Mouse (Mus musculus) heart, postnatal 14 days (tissue): ENCODE data around the gene Lingo4. TPM values are rescaled to one million over a fixed set of nuclear protein-coding genes. Genes with fewer than 3 reads are reported as not detected.

ENCODE experiments used
- DNase-seq, 2 experiments: peaks; one replicate each; pipeline ENCODE4 v3.0.0; 2021 to 2022
- intact Hi-C: fragments of 180-260 bp; cut with DNase I; formaldehyde crosslinking; loops from one replicate; pipeline ENCODE4 v1.15.1; 2025
- total RNA-seq, 2 experiments: library from RNA; stranded (reverse); gene quantifications; 2 replicates each; pipeline ENCODE4 v1.2.3; 2021

Lingo4 gene
- total RNA-seq, 2 experiments from 2014 or later, result 0.14 to 0.37 TPM

GRCm38 (mm10) chr3:94383476-94383875 is 14.8 kb upstream of the Lingo4 start:
- no peak for DNase-seq
- intact Hi-C loops, result no loop called here

- no peak for DNase-seq
- intact Hi-C loops, result no loop called here
Measured at GRCm38 (mm10) chr3:94386671-94387070, 11.6 kb upstream of the Lingo4 start.

- DNase-seq, result no peak
- intact Hi-C loops, result no loop called here
Measured at GRCm38 (mm10) chr3:94387391-94387790, 10.9 kb upstream of the Lingo4 start.

DNA sequence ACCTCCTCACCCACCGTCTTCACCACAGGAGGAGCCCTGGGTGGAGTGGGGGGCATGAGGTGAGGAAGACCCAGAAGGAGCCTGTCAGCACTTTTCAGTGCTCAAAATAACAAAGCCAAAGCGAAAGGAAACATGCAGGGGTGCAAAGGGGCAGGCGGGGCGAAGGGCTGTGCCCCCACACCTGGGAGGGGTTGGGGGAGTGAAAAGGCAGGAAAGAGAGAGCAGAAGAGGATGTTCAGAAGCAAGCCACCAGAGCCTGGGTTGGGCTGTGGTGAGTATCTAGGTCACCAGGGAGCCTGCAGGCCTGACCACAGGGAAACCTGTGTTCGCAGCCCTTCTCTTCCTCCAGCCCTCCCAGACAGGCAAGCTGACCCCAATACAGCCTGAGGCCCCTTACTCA is 10.3 kb upstream of the Lingo4 start:
- no peak for DNase-seq
- intact Hi-C loops, result no loop called here

DNA sequence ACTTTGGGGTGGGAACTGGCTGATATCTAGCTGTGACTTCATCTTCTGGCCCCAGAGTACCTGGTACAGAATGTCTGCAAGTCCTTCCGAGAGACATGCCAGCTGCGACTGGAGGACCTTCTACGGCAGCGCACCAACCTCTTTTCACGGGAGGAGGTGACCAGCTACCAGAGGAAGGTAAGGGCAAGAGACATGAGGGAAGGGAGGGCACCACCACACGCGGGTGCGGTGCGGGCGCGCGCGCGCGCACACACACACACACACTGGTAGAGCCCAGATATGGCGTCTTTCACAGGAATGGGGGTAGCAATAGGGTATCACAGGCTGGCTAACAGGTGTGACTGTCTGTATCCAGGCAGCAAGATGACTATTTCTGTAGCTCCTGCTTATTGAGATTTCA is 8.9 kb upstream of the Lingo4 start:
- intact Hi-C loops, result no loop called here
- DNase-seq, result no peak

GRCm38 (mm10) chr3:94391001-94391400 is 7.3 kb upstream of the Lingo4 start:
- no peak for DNase-seq
- intact Hi-C loops, result no loop called here

DNA sequence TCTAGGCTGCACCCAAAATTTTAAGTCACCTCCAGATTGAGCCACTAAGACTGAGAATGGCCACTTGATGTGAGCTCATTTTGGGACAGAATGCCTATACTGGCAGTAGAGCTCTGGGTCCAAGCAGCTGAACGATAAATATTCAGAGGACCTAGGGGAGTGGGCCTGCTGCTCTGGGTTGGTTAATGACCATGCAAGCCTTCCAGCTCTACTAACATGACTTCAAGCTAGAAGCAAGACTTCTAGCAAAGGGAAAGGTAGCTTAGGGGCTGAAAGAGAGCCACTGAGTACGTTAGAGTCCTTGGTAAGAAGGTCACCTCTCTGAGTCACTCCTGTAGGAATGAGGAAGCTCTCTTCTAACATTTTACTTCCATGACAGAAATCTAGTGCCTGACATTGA is 6.2 kb upstream of the Lingo4 start:
- no peak for DNase-seq
- intact Hi-C loops, result no loop called here

GRCm38 (mm10) chr3:94393049-94393448 is 5.3 kb upstream of the Lingo4 start:
- DNase-seq, result no peak
- intact Hi-C loops, result no loop called here

GRCm38 (mm10) chr3:94396336-94396735 is 2.0 kb upstream of the Lingo4 start:
- intact Hi-C loops, result no loop called here
- DNase-seq, result no peak

DNA sequence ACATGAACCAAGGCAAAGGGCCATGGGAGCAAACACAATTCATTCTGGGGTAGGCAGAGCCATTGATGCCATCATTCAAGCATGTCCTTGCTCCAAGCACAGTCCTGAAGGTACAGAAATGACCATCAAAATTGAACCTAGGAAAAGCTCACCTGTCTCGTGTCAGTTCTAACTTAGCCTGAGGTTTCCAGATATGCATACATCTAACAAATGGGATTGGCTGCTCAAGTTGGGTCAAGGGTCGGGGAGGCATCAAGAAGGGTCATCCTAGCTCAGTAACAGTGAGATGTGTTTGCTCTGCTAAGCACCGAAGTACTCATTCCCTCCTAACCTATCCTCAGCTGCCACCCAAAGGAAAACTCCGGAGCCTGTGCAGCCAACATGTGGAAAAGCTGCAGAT is 1.5 kb upstream of the Lingo4 start:
- intact Hi-C loops, result no loop called here
- no peak for DNase-seq

DNA sequence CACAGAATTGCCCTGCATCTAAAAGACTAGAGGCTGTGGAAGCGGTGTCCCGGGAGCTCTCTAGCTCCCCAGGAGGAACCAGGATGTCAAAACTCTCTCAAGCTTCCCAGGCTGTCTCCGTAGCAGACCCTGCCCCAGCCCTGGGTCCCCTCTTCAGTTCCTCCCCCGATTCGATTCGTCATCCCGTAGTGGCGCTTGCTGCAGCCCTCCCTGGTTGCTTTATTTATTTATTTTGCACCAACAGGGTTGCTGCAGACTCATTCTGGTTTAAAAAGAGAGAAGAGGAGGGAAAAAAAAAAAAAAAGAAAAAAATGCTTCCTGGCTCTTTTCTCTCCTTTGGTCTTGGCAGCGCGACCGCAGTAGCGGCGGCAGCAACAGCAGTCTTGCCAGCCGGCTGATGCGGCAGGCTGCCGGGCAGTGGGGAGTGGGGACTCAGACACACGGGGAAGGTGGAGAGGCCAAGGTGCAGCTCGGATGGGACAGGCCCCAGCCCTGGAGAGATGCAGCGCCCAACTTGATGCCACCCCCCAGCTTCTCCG is 695 bp downstream of the Lingo4 start:
- DNase-seq, result peak; percentile 14 to 23
- intact Hi-C loops, result no loop called here

GRCm38 (mm10) chr3:94399663-94400310 is 1.5 kb downstream of the Lingo4 start:
- DNase-seq, result no peak
- intact Hi-C loops, result no loop called here

DNA sequence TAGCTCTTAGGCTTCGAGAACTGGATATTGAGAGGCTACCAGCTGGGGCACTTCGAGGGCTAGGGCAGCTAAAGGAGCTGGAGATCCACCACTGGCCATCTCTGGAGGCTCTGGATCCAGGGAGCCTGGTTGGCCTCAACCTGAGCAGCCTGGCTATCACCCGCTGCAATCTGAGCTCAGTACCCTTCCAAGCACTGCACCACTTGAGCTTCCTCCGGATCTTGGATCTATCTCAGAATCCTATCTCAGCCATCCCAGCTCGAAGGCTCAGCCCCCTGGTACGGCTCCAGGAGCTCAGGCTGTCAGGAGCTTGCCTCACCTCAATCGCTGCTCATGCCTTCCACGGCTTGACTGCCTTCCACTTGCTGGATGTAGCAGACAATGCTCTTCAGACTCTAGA is 4.1 kb downstream of the Lingo4 start:
- intact Hi-C loops, result no loop called here
- no peak for DNase-seq

GRCm38 (mm10) chr3:94404366-94405054 is 6.2 kb downstream of the Lingo4 start:
- intact Hi-C loops, result no loop called here
- peak in 1 of 2 experiments; percentile 13 for DNase-seq

DNA sequence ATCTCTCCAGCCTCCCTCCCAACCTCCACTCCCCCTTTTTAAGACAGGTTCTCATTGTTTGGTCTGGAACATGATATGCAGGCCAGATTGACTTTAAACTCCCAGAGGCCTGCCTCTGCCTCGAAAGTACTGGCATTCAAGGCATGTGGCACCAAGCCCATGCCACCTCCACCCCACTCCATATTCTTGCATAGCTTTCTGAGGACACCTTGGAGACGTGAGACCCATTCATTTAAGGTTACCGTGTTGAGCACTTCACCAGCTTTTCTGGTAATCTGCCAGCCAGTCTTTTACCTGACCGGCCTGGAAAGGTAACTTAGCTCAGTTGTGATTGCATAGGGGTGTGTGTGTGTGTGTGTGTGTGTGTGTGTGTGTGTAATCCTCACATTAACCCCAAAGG is 7.2 kb downstream of the Lingo4 start:
- intact Hi-C loops, result no loop called here
- no peak for DNase-seq

DNA sequence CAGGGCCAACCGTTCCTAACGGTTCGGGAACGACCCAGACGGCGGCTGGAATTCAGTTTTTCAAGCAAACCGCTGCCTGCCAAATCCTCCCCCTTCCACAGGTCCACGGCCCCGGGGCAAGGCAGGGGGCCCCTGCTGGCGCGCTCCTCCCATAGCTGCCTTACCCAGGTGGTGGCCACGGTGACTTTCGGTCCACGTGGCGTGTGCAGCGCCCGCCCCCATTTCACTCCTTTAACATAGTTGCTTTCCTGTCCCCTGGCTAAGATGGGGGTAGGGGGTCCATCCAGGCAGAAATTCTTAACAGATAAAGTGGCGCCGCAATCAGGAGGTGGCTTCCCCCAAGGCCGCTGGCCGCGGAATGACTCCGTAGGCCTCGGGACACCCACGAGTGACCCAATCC is 14.2 kb downstream of the Lingo4 start:
- intact Hi-C loops, result no loop called here
- DNase-seq, result peak in 1 of 2 experiments; percentile 9

- intact Hi-C loops, result no loop called here
- DNase-seq, result peak; percentile 90 to 92
Measured at GRCm38 (mm10) chr3:94413031-94413679, 14.8 kb downstream of the Lingo4 start, which contains the start of gene Tdrkh. TSS of gene Tdrkh (plus strand) at chr3:94413273.

GRCm38 (mm10) chr3:94430980-94431379 is 32.7 kb downstream of the Lingo4 start:
- DNase-seq, result no peak
- intact Hi-C loops, result no loop called here

DNA sequence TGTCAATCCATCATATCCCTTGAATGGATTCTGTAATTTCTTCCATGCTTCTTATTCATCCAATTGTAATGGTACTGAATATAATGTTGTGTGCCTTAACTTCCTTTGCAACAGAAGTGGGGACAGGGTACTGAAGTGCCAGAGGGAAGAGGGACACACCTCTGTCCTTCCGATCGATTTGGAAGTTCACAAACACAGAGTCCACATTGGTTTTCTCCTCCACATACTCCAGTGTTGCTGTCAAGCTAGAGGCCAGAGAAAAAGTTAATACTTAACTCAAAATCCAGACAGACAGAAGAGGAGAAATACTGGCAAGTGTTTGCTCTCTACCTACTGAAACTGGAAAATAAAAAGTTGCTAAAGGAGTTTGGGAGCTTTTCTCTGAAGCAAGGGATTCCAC is 36.0 kb downstream of the Lingo4 start:
- intact Hi-C loops, result no loop called here
- DNase-seq, result no peak

GRCm38 (mm10) chr3:94436420-94436819 is 38.1 kb downstream of the Lingo4 start:
- intact Hi-C loops, result no loop called here

GRCm38 (mm10) chr3:94441182-94441581 is 42.9 kb downstream of the Lingo4 start:
- DNase-seq, result peak in 1 of 2 experiments; percentile 4
- intact Hi-C loops, result loop anchor here (5.0 kb wide), 1 partner anchor 74 kb away; no protein-coding TSS in a partner anchor

More at GRCm38 (mm10) chr3:94436420-94436819, 38.1 kb downstream of the Lingo4 start:
- DNase-seq, result no peak
